Mouse (Mus musculus): Measurements from ENCODE around the gene Elmo1.
A peak's percentile ranks its signal among the peaks of the same experiment; 100 is the strongest.

Elmo1 gene

DNA sequence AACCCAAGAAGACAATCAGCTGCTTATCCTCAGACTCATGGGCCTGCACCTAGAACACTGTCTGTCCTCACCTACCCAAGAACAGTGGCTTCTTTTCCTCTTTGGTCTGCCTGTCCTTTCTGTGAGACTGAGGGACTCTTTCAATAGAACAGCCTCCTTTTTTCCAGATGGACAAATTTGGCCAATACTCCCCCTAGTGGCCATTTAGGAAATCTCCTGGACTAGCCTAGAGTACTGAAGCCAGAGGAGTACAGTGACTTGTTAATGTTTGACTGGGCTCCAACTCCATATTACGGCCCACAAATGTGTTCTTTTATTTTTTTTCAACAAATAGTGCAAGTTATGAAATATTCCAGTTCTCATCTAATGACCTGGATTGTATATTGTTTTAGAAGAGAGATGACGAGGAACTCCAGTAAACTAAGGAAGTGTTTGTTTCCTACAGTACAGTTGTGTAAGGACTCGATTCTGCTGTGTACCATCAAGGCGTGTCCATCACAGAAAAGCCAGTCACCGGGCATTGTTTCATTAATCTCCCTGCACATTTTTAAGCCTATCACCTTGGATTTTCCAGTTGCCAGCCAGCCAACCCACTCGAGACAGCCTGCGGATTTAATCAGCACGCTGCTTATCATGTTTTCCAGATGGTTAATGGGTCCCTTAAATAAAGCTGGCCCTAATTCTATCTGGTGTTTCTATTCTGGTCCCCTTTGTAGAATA is 399.5 kb downstream of the Elmo1 start:
- DNase-seq = peak; percentile 31 to 45

DNA sequence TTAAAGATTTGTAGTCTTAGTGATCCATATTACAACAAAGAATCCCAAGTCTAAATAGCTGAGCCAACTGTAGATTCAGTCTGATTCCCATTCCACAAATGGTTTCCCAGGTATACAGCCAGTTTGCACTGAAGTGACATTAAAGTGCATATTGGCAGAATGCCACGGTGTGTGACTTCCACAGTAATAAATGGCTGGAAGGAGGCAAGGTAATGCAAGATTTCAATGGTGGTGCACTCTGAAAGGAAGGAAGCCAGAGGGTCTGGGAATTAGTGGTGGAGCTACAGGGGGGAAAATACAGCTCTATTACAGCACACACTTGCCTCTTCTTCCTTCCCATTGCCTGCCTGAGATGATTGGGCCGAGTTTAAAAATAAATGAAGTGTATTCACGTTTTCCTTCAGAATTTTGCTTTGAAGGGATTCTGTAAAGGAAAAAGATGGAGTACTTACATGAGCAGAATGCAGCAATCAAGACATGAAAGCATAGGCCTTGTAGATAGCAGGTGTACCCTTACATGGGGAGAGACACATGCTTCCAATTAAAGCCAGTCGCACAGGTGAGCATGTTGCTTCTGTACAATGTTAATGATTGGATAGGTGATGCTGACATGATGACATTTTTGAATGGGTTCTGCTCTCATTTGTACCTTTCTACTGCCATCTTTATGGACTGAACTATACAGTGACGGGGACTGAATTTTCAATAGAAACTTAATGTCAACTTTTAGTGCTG is 400.6 kb downstream of the Elmo1 start:
- DNase-seq = no peak

DNA sequence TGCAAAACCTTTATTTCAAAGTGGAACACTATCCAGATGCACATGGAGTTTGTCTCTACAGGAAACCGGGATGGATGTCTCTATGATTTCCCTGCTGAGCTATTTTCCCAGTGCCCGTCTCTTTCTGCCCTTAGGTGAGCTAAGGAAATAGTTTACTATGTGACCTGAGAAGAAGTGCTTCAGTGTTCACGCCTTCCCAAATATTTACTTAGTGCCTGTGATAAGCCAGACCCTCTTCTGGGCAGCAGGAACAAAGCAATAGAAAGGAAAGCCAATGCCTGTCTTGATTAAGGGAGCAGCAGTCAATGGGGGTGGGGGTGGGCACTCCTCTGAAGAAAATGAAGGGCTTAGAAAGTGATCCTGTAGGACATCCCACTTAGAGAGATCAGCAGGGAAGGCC is 401.3 kb downstream of the Elmo1 start:
- no peak for DNase-seq

DNA sequence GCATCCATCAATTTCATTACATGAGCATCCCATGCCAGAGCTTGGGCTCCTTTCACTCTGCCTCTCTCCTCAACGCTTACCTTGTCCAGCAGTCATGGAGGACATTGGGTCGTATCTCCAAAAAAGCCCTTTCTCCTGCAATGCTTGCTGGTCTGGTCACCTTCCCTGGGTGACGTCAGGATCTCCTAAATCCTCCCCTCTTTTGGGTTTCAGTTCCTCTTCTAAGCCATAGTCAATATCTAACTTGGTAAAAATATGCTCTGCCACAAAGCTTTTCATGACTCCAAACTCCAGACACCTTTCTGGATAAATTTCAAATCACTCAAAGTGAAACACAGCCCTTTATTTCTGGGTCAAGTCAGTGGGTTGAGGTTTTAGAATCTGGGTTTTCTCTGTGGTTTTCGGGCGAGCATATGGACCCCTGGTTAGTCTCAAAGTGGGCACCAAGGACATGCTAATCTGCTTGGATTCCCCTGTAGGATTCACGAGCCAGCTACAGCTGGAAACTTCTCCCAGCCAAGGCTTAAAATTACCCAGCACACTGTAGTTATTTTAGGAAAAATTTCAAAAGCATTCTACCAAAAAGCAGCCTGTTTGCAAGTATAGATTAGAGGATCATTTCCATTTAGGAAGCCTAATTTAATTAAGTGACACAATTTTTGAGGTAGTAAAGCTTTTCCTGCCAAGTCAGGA is 403.8 kb downstream of the Elmo1 start:
- DNase-seq = peak; percentile 14 to 35

DNA sequence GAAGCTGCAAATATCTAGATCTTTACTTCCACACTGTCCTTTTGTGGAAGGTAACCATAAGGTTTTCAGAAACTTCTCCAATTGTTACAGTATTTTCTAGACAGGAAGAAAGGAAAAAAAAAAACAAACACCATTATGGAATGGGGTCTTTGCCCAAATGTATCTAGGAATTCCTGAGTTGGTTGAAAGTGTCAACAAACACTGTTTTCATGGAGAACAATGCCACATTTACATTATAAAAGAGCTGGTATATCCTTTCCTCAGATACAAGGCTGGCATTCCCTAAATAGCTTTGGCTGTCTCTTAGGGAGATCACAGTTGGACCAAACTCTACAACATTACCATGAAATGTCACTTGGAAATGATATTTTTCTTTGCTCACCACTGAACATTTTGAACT is 411.5 kb downstream of the Elmo1 start:
- no peak for DNase-seq

DNA sequence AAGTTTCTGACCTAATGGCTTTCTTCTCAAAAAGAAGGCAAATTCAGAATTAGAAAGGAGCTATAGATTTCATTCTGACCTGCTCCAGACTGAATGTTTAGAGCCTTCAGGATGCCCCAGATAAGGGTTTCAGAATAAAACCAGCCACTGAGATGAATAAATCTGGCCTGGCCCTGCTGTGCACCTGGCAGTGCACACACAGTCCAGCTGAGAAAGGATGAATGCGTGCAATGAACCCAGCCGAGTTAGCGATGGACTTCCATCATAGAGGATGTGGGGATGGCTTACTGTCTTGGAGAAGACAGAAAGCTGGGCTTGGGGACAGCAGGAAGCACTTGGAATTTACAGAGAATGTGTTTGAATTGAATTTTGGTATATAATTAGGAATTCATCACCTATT is 413.0 kb downstream of the Elmo1 start:
- no peak for DNase-seq

DNA sequence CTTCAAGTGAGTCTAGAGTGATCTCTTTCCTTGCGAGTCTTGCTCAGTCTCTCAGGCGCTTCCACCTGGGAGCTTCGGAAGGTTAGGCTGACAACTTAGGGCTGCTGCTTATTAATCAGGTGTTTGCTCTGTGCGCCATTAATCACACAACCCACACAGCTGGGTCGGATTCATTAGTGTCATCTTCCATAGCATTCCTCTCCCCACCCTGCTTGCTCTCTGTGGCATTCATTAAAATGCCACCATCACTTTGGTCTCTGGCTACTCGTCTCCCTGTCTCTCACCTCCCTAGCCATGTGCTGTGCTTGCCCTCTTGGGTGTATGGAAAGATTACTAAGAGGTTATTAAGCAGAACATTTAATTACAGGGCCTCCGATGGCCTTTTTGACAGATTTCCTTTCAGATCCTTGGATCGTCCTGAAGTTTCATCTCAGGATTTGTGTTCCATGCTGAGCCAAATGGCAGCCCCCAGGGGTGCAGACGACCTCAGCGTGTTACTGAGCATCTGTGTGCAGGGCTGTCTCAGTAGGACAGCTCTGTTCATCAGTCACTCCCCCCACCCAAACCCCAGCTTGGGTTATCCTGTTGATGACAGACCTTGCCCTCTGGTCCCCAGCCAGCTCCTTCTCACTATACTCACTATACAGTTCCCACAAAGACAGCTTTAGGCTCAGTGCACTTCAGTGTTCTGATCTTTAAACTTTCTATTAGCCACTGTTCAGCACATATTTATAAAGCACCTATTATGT is 417.2 kb downstream of the Elmo1 start:
- no peak for DNase-seq

DNA sequence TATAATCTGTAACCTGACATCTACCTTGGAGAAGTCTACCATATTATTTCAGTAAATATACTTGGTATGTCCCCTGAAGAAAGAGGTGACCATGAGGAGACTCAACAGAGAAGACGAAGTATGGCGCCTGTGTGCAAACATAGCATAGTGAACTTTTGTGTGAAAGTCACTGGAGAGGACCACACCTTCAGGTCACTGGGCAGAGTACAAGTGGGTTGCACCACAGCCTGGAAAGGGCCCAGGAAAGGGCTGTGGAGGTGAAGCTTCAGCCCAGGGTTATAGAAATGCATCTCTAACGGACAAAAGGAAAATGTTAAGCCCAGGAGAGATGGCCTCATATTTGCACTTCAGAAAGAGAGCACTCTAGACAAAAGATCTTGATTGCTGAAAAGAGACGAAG is 420.6 kb downstream of the Elmo1 start:
- DNase-seq = no peak

DNA sequence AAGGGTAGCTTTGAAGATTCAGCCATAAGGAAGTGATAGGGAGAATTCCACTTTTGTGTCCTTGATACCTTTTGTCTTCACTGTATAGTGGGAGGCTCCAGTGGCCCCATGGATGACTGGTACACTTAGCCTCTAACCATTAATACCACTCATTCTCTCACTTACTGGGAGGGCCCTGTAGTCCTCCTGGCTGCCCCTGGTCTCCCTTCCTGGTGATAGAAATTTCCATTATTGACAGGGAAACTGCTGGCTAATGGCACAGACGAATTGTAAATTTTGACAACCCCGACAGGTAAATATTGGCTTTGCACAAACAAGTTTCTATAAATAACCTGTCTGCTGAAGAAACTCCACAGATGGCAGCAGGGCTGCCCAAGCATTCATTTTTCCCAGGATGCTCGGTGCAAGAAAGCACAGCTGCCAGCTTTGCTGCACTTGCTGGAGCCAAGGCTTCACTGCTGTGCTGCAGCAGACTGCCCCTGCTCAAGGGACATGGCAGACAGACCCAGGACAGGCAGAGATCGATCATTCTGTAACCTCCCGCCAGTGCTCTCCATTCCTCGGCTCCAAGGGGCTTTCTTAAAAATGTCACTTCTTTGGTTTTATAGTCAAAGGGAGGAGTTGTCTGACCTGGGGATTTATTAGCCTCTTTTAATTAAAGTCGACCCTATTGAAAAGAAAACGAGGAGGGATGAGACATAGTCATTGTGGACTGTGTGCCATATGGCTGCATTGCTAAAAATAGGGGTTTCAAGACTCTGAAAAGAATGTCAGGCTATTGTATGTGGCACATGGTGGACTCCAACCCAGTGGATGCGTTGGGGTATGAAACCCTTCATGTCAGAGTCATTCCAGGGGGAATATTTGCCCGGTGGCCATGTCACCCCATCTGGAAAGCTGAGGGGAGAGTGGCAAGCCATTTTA is 422.2 kb downstream of the Elmo1 start:
- DNase-seq = no peak

DNA sequence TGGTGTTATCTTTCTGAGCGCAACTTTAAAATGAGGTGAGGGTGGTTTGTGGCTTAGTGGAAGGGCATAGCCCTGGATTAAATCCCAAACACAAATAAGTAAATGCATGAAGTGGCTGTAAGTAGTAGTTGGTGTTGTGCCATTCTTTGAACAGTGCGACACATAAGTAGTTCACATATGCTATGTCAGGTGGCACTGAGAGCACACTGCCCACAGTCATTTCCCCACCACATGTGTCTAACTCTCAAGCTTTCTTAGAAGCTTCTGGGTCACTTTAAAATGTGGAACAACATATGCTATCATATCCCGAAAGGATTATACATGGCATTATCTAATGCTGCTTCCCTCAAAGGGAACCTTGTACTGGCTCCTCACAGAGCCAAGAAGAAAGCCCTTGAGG is 424.3 kb downstream of the Elmo1 start:
- DNase-seq = no peak

DNA sequence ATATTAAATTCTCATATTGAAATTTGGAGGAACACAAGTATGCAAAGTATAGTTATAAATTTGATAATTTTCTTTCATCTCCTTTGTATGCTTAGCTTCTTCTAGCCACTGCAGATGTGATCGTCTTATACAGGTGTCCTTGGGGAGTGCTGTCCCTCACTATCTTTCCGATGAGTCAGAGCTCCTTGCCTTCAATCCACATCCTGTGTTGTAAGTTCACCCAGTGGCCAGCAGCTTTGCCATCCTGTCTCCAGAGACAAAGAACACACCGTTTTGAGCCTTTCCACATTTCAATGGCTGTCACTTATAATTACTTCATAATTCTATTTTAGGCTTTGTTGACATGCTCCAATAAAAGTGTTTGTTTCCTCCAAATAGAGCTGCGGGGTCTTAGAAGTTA is 425.7 kb downstream of the Elmo1 start:
- no peak for DNase-seq

DNA sequence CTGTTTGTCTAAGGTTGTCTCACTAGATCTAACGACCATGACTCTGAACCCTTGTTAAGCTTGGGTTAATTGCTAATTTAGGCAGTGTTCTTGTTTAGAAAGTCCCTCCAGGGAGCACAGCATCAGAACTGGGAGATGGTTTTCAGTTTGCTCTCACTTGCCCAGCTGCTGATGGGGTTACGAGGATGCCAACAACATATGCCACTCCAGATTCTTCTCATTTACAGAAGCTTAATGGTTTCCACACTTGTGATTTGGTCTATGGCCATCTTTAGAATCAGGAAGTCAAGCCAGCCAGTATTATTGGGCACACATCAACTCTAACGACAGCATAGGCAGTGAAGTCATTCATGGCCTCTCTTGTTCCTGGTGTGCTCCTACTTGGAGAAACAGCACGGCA is 427.3 kb downstream of the Elmo1 start:
- no peak for DNase-seq

DNA sequence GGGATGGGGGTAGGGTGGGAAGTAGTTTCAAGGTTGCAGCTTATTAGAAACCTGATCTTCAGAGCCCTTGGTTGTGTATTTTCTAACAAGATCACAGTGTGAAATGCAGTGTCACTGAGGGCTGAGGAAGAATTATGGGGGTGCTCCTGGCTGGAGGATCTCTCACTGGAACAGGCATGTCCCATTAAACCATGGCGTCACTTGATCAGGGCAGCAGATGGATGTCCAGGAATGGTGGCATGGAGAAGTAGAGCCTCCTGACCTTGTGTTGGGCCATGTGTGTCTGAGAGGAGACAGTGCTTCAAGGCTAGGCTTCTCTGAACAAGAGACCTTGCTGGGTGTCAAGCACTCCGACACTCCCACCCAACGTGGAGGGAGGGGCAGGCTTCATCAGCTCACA is 431.1 kb downstream of the Elmo1 start:
- DNase-seq = no peak

DNA sequence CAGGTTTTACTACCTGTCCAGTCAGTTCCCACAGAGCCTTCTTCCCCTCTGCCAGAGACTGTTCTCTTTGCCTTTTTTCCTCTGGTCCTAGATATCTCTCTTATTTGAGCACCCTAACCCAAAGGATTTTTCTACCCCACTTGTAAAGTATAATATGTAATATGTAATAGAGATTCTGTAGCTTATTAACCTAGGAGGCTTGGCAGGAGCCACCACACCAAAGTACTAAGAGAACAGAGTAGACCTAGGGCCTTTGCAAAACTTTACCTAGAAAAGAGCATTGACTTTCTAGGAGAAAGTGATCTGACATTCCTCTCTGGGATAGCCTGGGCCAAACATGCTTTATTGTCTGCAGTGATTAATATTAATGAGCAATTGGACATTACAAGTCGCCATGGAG is 433.3 kb downstream of the Elmo1 start:
- DNase-seq = no peak

DNA sequence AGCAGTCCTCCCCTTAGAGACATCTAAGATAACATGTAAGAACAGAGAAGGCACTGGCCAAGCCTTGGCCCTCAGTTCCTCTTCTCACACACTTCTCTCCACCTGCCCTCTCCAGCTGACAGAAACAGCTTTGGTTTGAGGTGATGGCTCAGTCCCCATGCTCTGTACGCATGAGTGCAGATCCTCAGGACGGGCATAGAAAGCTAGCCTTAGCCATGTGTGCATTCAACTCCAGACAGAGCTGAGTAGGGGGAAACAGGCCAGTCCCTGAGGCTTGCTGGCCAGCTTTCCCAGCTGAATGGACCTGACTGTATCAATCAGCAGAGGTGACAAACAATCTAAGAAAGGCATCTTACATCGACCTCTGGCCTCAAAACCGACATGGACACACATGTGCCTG is 435.4 kb downstream of the Elmo1 start:
- peak; percentile 10 to 13 for DNase-seq

DNA sequence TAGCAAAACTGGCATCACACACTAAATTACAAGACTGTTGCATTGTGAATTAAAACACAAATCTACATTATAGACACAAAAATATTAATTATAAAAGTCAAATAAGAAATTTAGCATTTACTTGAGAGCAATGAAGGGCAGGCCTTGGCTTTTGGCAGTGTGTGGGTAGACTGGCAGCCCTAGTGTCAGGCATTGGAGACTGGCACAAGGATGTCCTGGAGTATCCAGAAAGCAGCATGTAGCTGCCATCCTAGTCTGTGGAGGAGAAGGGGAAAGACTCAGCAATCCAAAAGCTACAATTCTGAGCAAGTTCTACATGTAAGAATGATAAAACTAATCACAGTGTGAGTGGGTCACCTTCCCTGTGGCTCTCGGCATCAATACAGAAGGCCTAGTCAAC is 446.7 kb downstream of the Elmo1 start:
- DNase-seq = no peak

DNA sequence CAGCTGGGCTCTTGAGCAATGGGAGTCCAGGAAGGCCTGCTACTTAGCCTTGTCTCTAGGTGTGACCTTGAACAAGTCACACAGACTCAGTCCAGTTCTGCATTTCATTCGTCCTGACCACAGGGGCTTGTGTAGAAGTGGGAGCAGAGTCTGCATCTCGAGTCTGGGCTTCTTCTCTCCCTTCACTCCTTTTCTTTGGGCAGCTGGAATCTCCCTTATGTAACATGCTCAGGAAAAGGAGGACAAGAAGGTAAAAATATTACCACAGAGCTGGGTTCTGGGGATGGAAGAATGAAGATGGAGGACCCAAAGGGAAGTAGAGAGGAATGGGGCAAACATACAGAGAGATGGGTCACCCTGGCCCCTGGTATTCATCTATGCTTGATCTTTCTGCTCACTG is 447.1 kb downstream of the Elmo1 start:
- DNase-seq = no peak

DNA sequence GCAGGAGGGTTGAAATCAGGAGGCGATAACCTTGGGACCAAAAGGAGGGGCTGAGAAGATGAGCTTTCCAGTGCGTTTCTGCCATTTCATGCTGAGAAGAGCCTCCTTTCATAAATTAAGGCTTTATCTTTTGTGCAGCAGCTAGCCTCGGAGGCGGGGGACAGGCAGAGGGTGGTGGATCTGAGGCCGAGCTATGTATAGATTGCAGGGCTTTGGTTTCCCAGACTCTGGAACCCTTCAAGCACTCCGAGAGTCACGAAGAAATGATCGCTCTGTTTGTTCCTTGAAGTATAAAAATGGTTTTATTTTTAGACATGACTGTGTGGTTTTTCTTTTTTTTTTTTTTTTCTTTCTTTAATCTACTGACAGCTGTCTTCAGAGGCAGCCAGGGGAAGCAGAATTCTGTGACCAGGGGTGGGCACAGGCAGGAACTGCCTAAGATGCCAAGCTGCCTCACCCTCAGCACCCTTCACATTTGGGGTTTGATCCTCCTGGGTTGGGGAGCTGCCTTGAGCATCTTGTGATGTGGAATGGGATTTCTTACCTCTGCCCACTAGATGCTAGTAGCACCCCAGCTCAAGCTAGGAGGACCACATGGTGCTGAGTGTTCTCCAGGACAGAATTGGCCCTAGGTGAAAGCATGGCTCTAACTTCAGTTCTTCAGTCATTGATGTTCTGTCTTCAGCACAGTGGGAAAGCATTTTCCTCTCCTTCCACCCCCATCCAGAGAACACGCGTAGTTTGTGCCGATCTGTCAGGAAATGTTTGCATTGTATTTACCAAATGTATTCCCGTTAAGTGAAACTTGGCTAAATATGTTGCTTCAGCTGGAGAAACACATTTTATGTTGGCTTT is 448.0 kb downstream of the Elmo1 start:
- DNase-seq = no peak

DNA sequence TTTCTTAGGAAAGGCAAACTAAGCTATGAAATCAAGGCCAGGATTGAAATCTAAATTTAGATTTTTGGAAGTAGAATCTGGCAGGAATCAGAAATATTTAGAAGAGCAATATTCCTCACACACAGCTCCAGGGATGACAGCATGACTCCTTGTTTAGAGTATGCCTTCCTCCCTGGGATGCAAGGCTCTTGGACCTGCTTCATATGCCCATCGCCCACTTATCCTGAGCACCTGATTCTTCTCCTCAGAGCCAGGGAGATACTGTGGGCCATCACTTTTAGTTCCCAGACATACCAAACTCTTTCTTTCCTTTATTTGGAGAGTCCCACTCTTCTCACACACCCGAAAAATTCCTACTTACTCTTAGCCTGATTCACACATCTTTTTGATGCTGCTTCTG is 449.2 kb downstream of the Elmo1 start:
- no peak for DNase-seq

DNA sequence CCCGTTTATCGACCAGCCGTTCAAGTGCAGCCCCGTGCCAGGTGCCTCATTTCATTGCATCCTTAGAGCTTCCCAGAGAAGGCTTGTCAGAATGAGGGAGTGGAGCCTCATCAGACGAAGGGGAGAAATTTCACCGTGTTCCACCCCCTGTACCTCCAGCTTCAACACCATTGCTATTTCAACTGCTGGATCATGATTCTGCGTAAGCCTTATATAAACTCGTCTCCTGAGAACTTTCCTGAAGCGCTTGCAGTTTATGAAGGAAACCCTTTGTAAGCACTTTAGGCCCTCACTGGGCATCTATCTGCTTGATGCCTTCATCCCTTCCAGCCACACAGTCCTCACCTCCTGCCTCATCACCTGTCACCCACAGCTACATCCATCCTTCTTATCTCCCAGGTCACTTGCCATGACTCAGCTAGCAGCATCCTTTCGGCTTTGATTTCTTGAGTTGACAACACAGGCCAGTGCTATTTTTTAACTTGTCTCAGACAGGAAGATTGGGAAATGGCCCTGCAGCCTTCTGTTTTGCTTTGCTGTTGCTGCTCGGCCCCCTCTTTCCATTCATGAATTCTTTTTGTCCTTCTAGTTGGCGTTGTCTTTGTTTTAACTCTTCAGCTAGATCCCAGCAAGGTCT is 456.3 kb downstream of the Elmo1 start:
- no peak for DNase-seq

DNA sequence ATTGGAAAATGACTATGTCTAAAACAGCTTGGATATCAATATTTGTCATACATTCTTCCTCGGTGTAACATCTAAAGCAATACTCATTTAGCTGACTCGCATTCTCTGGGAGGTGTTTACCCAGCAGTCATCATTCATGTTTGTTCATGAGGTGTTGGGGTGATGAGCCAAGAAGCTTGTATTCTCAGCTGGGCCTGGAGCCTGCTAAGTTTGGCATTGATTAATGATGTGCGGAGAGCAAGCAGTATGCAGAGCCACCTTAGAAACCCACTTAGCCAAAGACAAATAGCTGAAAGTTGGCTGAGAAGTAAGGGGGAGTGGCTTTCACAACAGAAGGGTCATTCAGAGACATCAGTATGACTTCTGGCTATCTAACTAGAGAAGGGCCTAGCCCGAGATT is 459.6 kb downstream of the Elmo1 start:
- DNase-seq = no peak

Data from B cell, adult 2 months (primary cell).